Mouse (Mus musculus) kidney, adult 9 months (tissue): ENCODE measurements around the gene Tdo2.

Experiments used
- DNase-seq: peaks from one replicate; pipeline ENCODE4 v3.0.0; 2022

Gene Tdo2

GRCm38 (mm10) chr3:81976102-81976501 lies at the start of gene Tdo2:
Tdo2 (minus strand) TSS chr3:81976202.
- DNase-seq, result no peak

GRCm38 (mm10) chr3:82023065-82023464 lies 47.1 kb upstream of the Tdo2 start:
- DNase-seq, result no peak

DNA sequence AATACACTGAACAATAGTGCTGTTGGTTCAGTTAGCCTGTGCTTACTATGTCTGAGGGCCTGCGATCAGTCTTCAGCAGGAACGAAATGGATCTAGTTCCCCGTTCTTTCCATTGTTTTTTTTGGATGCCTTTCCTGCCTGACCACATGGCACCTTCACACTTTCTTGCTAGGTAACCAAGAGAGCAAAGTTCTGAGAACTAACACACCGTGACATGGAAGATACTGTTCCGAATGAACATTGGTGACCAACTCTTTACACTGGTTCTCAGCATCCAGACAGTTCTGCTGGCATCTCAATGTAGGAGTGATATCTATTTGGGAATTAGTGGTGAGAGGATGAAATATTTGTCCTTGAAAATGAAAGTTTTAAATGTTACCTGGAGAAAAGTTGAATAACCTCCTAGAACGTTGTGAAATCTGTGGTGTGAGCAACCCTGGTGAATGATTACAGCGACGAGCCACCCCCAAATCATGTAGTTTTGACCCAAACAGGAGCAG lies 46.5 kb upstream of the Tdo2 start:
- DNase-seq, result peak; percentile 25

DNA sequence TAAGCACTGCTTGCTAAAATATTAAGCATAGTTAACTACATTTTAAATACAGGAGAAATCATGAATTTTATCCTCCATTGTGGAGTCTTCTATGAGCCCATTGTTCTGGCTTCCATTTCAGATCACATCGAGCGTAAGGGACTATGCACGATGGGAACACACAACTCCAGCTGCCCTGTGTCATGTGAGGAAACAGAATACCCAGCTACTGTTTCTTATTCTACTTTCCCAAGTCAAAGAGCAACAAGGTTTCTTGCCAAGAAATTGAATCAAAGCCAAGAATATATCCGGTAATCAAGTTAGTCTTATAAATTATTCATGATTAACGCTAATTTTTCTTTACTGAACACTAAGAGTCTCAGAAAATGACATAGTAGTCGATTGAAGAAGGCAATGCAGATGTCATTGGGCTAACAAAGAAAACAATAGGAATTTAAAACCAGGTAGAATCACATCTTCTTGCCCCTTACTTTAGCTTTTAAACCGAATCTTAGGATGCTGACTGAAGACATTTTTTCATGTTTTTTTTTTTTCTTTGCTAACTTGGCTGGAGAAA lies 38.2 kb upstream of the Tdo2 start:
- peak; percentile 8 for DNase-seq

GRCm38 (mm10) chr3:82007002-82007401 lies 31.0 kb upstream of the Tdo2 start:
- DNase-seq, result no peak

- DNase-seq, result peak; percentile 61
Measured at GRCm38 (mm10) chr3:81995988-81996387, 20.0 kb upstream of the Tdo2 start.

DNA sequence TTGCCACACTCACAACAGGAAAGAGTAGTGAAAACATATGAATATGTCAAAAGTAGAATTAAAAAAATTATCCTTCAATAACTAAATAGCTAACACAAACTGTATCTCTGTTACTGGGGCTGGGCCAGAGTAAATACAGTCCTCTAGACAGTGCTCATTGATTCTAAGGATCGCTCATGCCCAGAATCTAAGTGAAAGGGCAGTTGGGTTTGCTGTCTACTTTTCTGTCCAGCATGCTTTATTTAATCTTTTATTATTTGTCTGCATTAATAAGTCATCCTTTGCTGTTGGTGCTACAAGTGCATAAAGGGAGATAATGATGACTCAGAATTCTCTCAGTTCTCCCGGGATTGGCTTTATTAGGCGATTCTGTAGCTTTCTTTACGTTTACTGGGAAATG lies 19.4 kb upstream of the Tdo2 start:
- DNase-seq, result no peak

DNA sequence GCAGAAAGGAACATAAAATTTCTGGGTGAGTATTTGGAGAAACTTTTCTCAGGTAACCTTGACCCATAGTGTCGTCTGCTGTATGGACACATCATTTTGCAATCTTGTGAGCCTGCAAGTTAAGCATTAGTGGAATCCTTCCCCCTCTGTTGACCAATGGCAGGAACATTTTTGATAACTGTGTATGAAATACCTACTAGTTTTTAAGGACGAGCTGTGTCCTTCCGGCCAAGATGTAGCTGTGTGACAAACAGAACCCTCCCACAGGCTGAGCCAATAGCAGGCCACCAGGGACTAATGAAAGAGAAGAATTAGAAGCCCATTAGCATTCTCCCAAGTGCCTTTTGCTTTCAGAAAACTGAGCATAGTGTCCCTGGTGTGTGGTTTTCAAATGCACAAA lies 14.5 kb upstream of the Tdo2 start:
- DNase-seq, result no peak

DNA sequence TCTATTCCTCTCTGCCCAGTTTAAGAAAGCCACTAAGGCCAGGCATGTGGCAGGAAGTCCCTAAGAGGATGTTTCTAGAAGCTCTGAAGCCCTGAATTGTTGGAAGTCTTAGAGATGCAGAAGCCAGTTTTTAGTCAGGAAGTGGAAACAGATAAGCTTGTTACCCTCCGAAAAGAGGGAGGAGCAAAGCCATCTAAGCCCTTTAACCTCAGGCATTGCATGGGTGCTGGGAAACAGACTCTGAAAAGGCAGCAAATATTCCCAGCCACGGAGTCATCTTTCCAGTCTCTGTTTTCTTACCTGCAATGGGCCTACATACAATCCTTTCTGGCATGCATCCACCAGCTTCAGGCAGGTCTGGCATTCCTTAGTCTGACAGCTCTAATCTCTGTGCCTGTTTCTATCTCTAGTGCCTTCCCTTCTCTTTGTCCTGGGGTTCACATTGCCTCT lies 13.7 kb upstream of the Tdo2 start:
- DNase-seq, result no peak

DNA sequence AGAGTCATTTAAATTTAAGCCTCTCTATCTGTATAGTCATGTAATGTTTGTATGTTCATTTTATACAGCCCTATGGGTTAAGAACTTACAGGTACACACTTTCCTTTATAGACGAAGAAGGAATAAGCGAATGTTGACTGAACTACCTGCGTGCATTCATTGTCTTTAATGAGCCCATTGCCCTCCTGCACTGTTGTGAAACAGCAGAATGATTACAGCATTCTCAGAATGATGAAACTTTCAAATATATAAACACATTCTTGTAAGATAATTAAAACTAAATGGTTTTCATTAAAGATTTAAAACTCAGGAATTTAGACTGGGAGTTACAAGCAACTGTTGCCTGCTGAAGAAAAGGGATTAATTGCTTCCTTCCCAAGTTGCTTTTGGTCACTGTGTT lies 11.6 kb upstream of the Tdo2 start:
- no peak for DNase-seq

- DNase-seq, result no peak
Measured at GRCm38 (mm10) chr3:81986103-81986502, 10.1 kb upstream of the Tdo2 start.

DNA sequence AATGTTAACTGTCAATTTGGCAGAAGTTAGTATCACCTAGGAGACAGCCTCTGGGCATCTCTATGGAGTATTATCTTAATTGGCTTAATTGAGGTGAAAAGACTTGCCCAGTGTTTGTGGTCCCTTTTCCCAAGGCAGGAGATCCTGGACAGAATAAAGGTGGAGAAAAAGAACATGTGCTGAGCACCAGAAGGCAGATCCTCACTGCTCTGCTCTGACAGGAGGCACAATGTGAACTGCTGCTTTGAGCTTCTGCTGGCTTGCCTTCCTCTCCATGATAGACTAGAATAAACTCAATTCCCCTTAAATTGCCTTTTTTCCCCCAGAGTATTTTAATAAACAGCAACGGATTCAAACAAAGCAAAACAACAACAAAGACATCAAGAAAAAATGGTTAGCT lies 9.1 kb upstream of the Tdo2 start:
- no peak for DNase-seq

DNA sequence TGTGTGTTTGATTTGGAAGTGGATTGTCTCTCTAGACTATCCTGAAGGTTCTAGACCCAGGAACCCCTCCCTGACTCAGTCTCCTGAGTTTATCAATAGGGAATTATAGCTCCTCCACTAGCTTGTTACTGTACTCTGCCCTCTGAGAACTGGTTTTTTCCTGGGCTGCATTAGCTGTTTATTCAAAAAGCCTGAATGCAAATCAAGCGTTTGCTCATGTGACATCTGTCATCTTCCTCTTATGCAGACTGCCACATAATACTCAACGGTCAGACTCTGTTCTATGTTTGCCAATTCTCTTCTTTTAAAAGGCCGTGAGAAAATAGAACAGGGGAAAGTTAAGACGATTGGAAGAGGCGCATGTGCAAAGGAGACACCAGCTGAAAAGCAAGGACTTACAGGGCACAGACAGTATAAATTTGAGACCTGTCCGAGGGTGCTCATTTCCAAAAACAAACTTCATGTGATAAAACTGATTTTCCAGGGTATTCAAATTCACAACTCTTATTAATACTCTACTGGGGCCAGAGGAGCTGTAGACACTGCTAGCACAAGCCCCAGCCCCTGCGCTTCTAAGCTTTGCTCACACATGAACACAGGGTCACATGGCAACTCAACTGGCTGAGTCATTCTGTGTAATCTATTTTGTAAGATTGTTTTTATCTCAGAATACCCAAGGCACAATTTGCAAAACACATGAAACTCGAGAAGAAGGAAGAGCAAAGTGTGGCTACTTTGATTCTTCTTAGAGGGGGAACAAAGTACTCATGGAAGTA lies 7.3 kb upstream of the Tdo2 start:
- DNase-seq, result no peak

DNA sequence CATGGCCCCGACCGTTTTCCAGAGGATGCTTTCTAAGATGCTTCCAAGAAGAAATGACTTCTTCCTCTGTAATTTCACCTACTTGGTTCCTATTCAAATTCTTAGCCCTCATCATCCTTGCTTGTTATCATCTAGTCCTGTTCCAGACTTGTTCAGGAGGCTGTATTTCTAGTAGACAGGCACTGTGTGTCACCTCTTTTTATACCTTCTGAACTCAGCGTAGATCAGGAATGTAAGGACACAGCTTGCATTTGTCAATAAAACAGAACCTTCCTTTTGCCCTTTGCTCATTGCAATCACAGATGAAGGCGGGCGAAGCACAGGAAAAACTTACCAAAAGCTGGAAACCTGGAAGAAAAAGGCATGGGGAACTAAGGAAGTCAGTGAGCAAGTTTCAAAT lies 6.0 kb upstream of the Tdo2 start, which contains the start of gene Asic5:
TSS of gene Asic5 (plus strand) at position 301 of the 400 bp plus-strand sequence.
- DNase-seq, result no peak

- no peak for DNase-seq
Measured at GRCm38 (mm10) chr3:81981576-81981975, 5.6 kb upstream of the Tdo2 start.

DNA sequence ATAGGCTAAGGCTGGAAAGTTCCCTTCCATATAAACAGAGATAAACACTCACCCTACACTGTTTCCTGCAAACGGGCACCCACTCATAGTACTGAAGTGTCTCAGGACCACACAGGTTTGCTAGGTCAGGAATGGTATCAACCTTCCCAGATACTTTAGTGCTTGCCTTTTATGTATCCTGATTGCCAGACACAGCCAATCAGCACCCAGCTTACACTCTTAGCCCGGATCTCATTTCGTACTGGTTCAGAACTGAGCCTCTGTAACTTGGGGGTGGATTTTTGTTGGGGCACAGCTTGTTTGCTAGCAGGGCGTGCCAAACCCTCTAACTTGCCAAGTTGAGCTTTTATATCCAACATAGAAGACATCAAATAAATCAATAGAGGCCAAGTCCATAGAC lies 395 bp downstream of the Tdo2 start:
- DNase-seq, result no peak

GRCm38 (mm10) chr3:81964596-81964995 lies 11.4 kb downstream of the Tdo2 start:
- no peak for DNase-seq

- DNase-seq, result no peak
Measured at GRCm38 (mm10) chr3:81963768-81964167, 12.2 kb downstream of the Tdo2 start.

GRCm38 (mm10) chr3:81961336-81961735 lies 14.7 kb downstream of the Tdo2 start:
- no peak for DNase-seq

GRCm38 (mm10) chr3:81957484-81957883 lies 18.5 kb downstream of the Tdo2 start:
- DNase-seq, result no peak

DNA sequence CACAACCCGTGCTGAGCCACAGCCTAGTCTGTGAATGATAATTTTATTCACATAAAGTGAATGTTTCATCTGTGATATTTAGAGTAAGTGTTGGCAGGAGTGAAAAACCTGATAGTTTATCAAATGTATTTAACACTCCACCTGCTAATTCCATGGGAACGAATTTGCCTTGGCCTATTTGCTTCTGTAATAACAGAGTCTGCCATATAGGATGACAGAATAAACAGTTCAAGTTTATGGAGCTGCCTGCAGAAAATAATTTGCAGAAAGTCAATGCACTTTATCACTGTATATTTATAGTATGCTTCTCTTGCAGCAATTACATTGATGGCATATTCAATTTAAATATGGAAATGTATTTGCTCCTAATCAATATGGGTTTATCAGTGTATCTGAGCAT lies 24.2 kb downstream of the Tdo2 start:
- no peak for DNase-seq

DNA sequence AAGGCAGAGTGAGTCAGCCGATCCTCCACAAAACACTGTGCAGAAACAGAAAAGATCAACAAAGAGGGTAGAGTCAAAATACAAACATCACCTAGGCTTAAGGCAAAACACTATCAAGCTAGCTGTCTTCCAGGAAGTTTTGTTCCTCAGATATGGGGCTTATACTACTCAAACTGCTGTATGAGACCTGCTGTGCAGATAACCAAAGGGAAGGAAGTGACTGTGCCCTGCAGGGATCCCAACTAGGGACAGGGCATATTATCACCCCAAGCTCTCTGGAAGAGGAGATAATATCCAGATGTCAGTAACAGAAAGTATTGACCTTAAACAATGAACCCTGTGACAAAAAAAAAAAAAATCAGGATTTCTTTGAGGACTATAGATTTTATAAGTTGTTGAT lies 27.0 kb downstream of the Tdo2 start:
- DNase-seq, result no peak

GRCm38 (mm10) chr3:81944851-81945393 lies 31.1 kb downstream of the Tdo2 start:
- no peak for DNase-seq

DNA sequence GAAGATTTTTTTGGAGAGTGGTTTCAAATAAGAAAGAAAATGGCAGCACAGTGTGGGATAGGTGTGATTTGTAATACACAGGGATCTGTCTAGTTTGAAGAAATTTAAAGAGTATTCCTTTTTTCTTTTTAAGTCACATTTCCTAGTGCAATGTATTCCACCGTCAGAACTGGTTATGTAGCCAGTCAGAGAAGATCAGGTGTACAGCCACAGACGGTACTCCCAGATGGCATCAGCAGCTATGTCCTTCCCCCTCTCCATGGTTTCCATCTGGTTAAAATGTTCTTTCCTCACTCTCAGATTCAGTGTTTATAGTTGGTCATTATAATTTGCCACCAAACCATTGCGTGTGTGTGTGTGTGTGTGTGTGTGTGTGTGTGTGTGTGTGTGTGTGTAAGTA lies 32.9 kb downstream of the Tdo2 start:
- DNase-seq, result no peak
